Comparison of ENCODE assay signal across 13 mouse cellular contexts in genomic region chr5:92982673-92983072, GRCm38 (mm10).
DNase-seq lines count a peak whose midpoint lies in the region; ATAC-seq and TF ChIP-seq lines count a peak whose summit lies in the region.
"Had no signal": no experiment of that assay in that cellular context is flagged by ENCODE, and none has a peak within 500 bp of the region (broad histone marks: within the 10 kb centered on the region; RNA-seq: fewer than 3 reads in every experiment).

No protein-coding gene starts in this region.

- no peaks in the 10 kb centered on the region for H3K4me1 ChIP-seq in heart, postnatal 0 days (ENCODE audit: control insufficient read depth, insufficient read depth)
- H3K4me1 ChIP-seq in lung, embryonic 14.5 days (ENCODE audit: insufficient read depth) = no peaks in the 10 kb centered on the region
- H3K4me1 ChIP-seq in ES-Bruce4 (ENCODE audit: control insufficient read depth, insufficient read depth, low read length) = peaks cover 6% of the 10 kb centered on the region
- no peaks in the 10 kb centered on the region for H3K4me1 ChIP-seq in forebrain, embryonic 11.5 days (replicated peaks; ENCODE audit: control insufficient read depth, insufficient read depth, low read length)
- H3K4me1 ChIP-seq: intestine, embryonic 15.5 days had no signal

- TF ChIP-seq CTCF in heart, postnatal 0 days (IDR thresholded peaks at IDR 0.05; ENCODE audit: low read depth) = peak; percentile 37
- peak; percentile 43; the same call in 1 of the 2 replicates for TF ChIP-seq CTCF in lung, embryonic 14.5 days (IDR thresholded peaks at IDR 0.05; ENCODE audit: low read depth)
- peak; percentile 14 for TF ChIP-seq CTCF in ES-Bruce4 (IDR thresholded peaks at IDR 0.05; ENCODE audit: low read depth, low read length)

- DNase-seq in heart, postnatal 0 days (ENCODE audit: low spot score) = no peak
- DNase-seq in heart, postnatal 14 days = no peak
- DNase-seq in lung, embryonic 14.5 days = peak; percentile 49
- DNase-seq in lung, postnatal 25 days (ENCODE audit: low spot score) = no peak
- peak; percentile 5 for DNase-seq in c-Kit-positive CD71-positive TER-119-negative erythroid progenitor cells, embryonic 14.5 days (ENCODE audit: low read depth)
- DNase-seq in forebrain, embryonic 11.5 days (ENCODE audit: low spot score) = no peak
- no peak for DNase-seq in urinary bladder, postnatal 14 days (ENCODE audit: low spot score)
- DNase-seq: cerebellum, adult 11 months; right cerebral cortex, postnatal 25 days had no signal

- TF ChIP-seq POLR2A in ES-Bruce4 (IDR thresholded peaks at IDR 0.05; ENCODE audit: insufficient read depth, low read length) = no peak

- no peak for ATAC-seq in heart, postnatal 0 days (ENCODE audit: insufficient read depth, low read depth)
- ATAC-seq in lung, embryonic 14.5 days (ENCODE audit: insufficient read depth) = no peak
- no peak for ATAC-seq in forebrain, embryonic 11.5 days (replicated peaks; ENCODE audit: low FRiP score)
- ATAC-seq: intestine, embryonic 15.5 days had no signal

- H3K4me2 ChIP-seq in heart, postnatal 0 days (ENCODE audit: low read depth, low read length) = no peak overlapping the region
- no peak overlapping the region for H3K4me2 ChIP-seq in lung, embryonic 14.5 days
- H3K4me2 ChIP-seq in forebrain, embryonic 11.5 days (ENCODE audit: low read depth, low read length, severe bottlenecking) = no peak overlapping the region
- H3K4me2 ChIP-seq: embryonic facial prominence, embryonic 13.5 days; heart, embryonic 13.5 days; intestine, embryonic 15.5 days had no signal

- H3K27me3 ChIP-seq in heart, postnatal 0 days (ENCODE audit: control insufficient read depth, insufficient read depth, low read length) = no peaks in the 10 kb centered on the region
- H3K27me3 ChIP-seq in lung, embryonic 14.5 days (ENCODE audit: insufficient read depth, low read length) = no peaks in the 10 kb centered on the region
- H3K27me3 ChIP-seq in ES-Bruce4 (ENCODE audit: control insufficient read depth, insufficient read depth, low read length, poor library complexity, severe bottlenecking) = no peaks in the 10 kb centered on the region
- H3K27me3 ChIP-seq in forebrain, embryonic 11.5 days (ENCODE audit: control insufficient read depth, insufficient read depth, low read length) = no peaks in the 10 kb centered on the region
- H3K27me3 ChIP-seq: embryonic facial prominence, embryonic 13.5 days; heart, embryonic 13.5 days; intestine, embryonic 15.5 days had no signal

- TF ChIP-seq EP300 in heart, postnatal 0 days (IDR thresholded peaks at IDR 0.05; ENCODE audit: low read depth) = no peak
- no peak for TF ChIP-seq EP300 in ES-Bruce4 (IDR thresholded peaks at IDR 0.05; ENCODE audit: insufficient read depth, low read depth, low read length)

- no peak overlapping the region for H3K4me3 ChIP-seq in heart, postnatal 0 days (ENCODE audit: low read depth, low read length)
- H3K4me3 ChIP-seq in lung, embryonic 14.5 days (ENCODE audit: low read depth, low read length) = no peak overlapping the region
- no peak overlapping the region for H3K4me3 ChIP-seq in ES-Bruce4 (ENCODE audit: low read depth, low read length)
- H3K4me3 ChIP-seq in forebrain, embryonic 11.5 days (ENCODE audit: low read depth, low read length) = no peak overlapping the region
- H3K4me3 ChIP-seq: embryonic facial prominence, embryonic 13.5 days; heart, embryonic 13.5 days; intestine, embryonic 15.5 days had no signal

- intact Hi-C loops in heart, postnatal 14 days (cut with DNase I) = no loop called here

- H3K9ac ChIP-seq in heart, postnatal 0 days (replicated peaks; ENCODE audit: low read depth, low read length) = no peak overlapping the region
- H3K9ac ChIP-seq in lung, embryonic 14.5 days = no peak overlapping the region
- no peak overlapping the region for H3K9ac ChIP-seq in ES-Bruce4 (ENCODE audit: low read depth, poor library complexity, severe bottlenecking)
- H3K9ac ChIP-seq in forebrain, embryonic 11.5 days (ENCODE audit: low read length) = no peak overlapping the region
- H3K9ac ChIP-seq: embryonic facial prominence, embryonic 13.5 days; heart, embryonic 13.5 days; intestine, embryonic 15.5 days had no signal

- H3K9me3 ChIP-seq in heart, postnatal 0 days (replicated peaks; ENCODE audit: control insufficient read depth, low read length) = no peaks in the 10 kb centered on the region
- H3K9me3 ChIP-seq in lung, embryonic 14.5 days (ENCODE audit: low read depth, low read length) = no peaks in the 10 kb centered on the region
- no peaks in the 10 kb centered on the region for H3K9me3 ChIP-seq in ES-Bruce4 (replicated peaks; ENCODE audit: control insufficient read depth, insufficient read depth, low read length, poor library complexity, severe bottlenecking)
- H3K9me3 ChIP-seq in forebrain, embryonic 11.5 days (ENCODE audit: control insufficient read depth, low read length) = no peaks in the 10 kb centered on the region
- H3K9me3 ChIP-seq: embryonic facial prominence, embryonic 13.5 days; heart, embryonic 13.5 days; intestine, embryonic 15.5 days had no signal

- no peaks in the 10 kb centered on the region for H3K36me3 ChIP-seq in heart, postnatal 0 days (replicated peaks; ENCODE audit: control insufficient read depth, insufficient read depth, low read length)
- no peaks in the 10 kb centered on the region for H3K36me3 ChIP-seq in lung, embryonic 14.5 days (ENCODE audit: insufficient read depth)
- no peaks in the 10 kb centered on the region for H3K36me3 ChIP-seq in ES-Bruce4 (ENCODE audit: control insufficient read depth, insufficient read depth, low read length, poor library complexity, severe bottlenecking)
- H3K36me3 ChIP-seq in forebrain, embryonic 11.5 days (ENCODE audit: control insufficient read depth, insufficient read depth, low read length) = no peaks in the 10 kb centered on the region
- H3K36me3 ChIP-seq: embryonic facial prominence, embryonic 13.5 days; heart, embryonic 13.5 days; intestine, embryonic 15.5 days had no signal

- no peak overlapping the region for H3K27ac ChIP-seq in heart, postnatal 0 days (ENCODE audit: low read depth)
- no peak overlapping the region for H3K27ac ChIP-seq in lung, embryonic 14.5 days (ENCODE audit: low read depth)
- H3K27ac ChIP-seq in ES-Bruce4 (ENCODE audit: insufficient read depth, low read length) = no peak overlapping the region
- no peak overlapping the region for H3K27ac ChIP-seq in forebrain, embryonic 11.5 days (ENCODE audit: low read depth, low read length)
- H3K27ac ChIP-seq: embryonic facial prominence, embryonic 13.5 days; heart, embryonic 13.5 days; intestine, embryonic 15.5 days had no signal

Comparison
In these comparisons a context has a peak if more than half of its experiments do, and no peak if none do; other contexts are left out.
1. DNase-seq: peak in lung, embryonic 14.5 days (single experiment) and c-Kit-positive CD71-positive TER-119-negative erythroid progenitor cells, embryonic 14.5 days (single experiment); none in heart, postnatal 0 days (single experiment), heart, postnatal 14 days (0 of 2), lung, postnatal 25 days (single experiment), forebrain, embryonic 11.5 days (single experiment) and urinary bladder, postnatal 14 days (single experiment).
2. Peak in every context shown above with its lines, with median percentiles within 50 percentile points of each other: CTCF ChIP-seq.